Mouse (Mus musculus): ENCODE measurements around the gene Pex12. TPM values are rescaled to one million over a fixed set of nuclear protein-coding genes. Genes with fewer than 3 reads are reported as not detected.

The Pex12 gene
- total and polyA plus RNA-seq, 3 experiments: 12.5 to 21.4 (median 18.4) TPM

- no peak for DNase-seq
These were observed 13.3 kb downstream of the Pex12 start for GRCm38 (mm10) chr11:83289036-83289435.

- no peak for DNase-seq
These were observed 15.8 kb downstream of the Pex12 start, which contains the start of gene Slfn14 for GRCm38 (mm10) chr11:83286566-83286965. Gene Slfn14, minus strand, starts transcription at chr11:83286726.

- no peak for DNase-seq
These were observed 16.8 kb downstream of the Pex12 start for GRCm38 (mm10) chr11:83285627-83286026.

- DNase-seq: no peak
These were observed 20.3 kb downstream of the Pex12 start for GRCm38 (mm10) chr11:83282084-83282483.

GRCm38 (mm10) chr11:83279691-83280090 is 22.7 kb downstream of the Pex12 start:
- DNase-seq: no peak

- DNase-seq: no peak
These were observed 23.4 kb downstream of the Pex12 start for GRCm38 (mm10) chr11:83279024-83279423.

GRCm38 (mm10) chr11:83276251-83276650 is 26.1 kb downstream of the Pex12 start:
- DNase-seq: no peak

GRCm38 (mm10) chr11:83271951-83272843 is 30.2 kb downstream of the Pex12 start:
- no peak for DNase-seq

- peak; percentile 84 for DNase-seq
These were observed 31.0 kb downstream of the Pex12 start for GRCm38 (mm10) chr11:83271151-83271950.

- no peak for DNase-seq
These were observed 31.6 kb downstream of the Pex12 start for GRCm38 (mm10) chr11:83270842-83271150.

- DNase-seq: no peak
These were observed 39.2 kb downstream of the Pex12 start for GRCm38 (mm10) chr11:83263146-83263545.

- DNase-seq: no peak
These were observed 39.7 kb downstream of the Pex12 start for GRCm38 (mm10) chr11:83262673-83263072.

GRCm38 (mm10) chr11:83257211-83257610 is 45.2 kb downstream of the Pex12 start:
- peak; percentile 89 for DNase-seq

Other genes starting within 250 kb of the Pex12 start
- gene Slfn2, start 237.5 kb downstream of the Pex12 start, total RNA-seq (2021): 1 to 10 TPM; 4.5 to 4.9 TPM
- 0.99 and 1.2 TPM in 2 replicates for gene Slfn2, start 237.5 kb downstream of the Pex12 start, polyA plus RNA-seq (2012; rRNA removed)
- gene Slfn1, start 185.7 kb downstream of the Pex12 start, total RNA-seq (2021): under 1 TPM; 0.14 to 0.40 TPM
- 0.15 and 0.22 TPM in 2 replicates for gene Slfn1, start 185.7 kb downstream of the Pex12 start, polyA plus RNA-seq (2012; rRNA removed)
- under 1 TPM; 0.17 to 0.23 TPM for gene Slfn4, start 127.4 kb downstream of the Pex12 start, total RNA-seq (2021)
- 0.06 TPM in 1 of 2 replicates, not detected in the other for gene Slfn4, start 127.4 kb downstream of the Pex12 start, polyA plus RNA-seq (2012; rRNA removed)
- 1 to 10 TPM; 2.7 to 2.8 TPM for gene Slfn3, start 111.3 kb downstream of the Pex12 start, total RNA-seq (2021)
- gene Slfn3, start 111.3 kb downstream of the Pex12 start, polyA plus RNA-seq (2012; rRNA removed): 0.03 and 0.21 TPM in 2 replicates
- gene Slfn14, start 15.9 kb downstream of the Pex12 start, total RNA-seq (2021): not detected
- gene Slfn14, start 15.9 kb downstream of the Pex12 start, polyA plus RNA-seq (2012; rRNA removed): not detected in 2 replicates
- 100 to 1,000 TPM; 101 to 104 TPM for gene Ap2b1, start 3.6 kb downstream of the Pex12 start, total RNA-seq (2021)
- gene Ap2b1, start 3.6 kb downstream of the Pex12 start, polyA plus RNA-seq (2012; rRNA removed): 17.7 and 24.0 TPM in 2 replicates
- gene Rasl10b, start 106.6 kb upstream of the Pex12 start, total RNA-seq (2021): 10 to 100 TPM in 1 of 2 experiments, 1 to 10 TPM in 1; 8.6 to 14.3 TPM
- gene Rasl10b, start 106.6 kb upstream of the Pex12 start, polyA plus RNA-seq (2012; rRNA removed): 20.1 and 25.5 TPM in 2 replicates
- gene Gas2l2, start 126.9 kb upstream of the Pex12 start, total RNA-seq (2021): not detected
- gene Gas2l2, start 126.9 kb upstream of the Pex12 start, polyA plus RNA-seq (2012; rRNA removed): not detected in 2 replicates
- gene 1700020L24Rik, start 135.1 kb upstream of the Pex12 start, total RNA-seq (2021): under 1 TPM in 1 of 2 experiments, not detected in 1; 0.61 TPM
- 0.79 and 1.3 TPM in 2 replicates for gene 1700020L24Rik, start 135.1 kb upstream of the Pex12 start, polyA plus RNA-seq (2012; rRNA removed)
- gene Mmp28, start 160.5 kb upstream of the Pex12 start, total RNA-seq (2021): 10 to 100 TPM in 1 of 2 experiments, 1 to 10 TPM in 1; 8.7 to 22.6 TPM
- gene Mmp28, start 160.5 kb upstream of the Pex12 start, polyA plus RNA-seq (2012; rRNA removed): 24.2 and 27.2 TPM in 2 replicates
- gene Taf15, start 170.5 kb upstream of the Pex12 start, total RNA-seq (2021): 10 to 100 TPM; 56.8 to 77.7 TPM
- gene Taf15, start 170.5 kb upstream of the Pex12 start, polyA plus RNA-seq (2012; rRNA removed): 2.5 and 3.4 TPM in 2 replicates
- not detected for gene Heatr9, start 219.6 kb upstream of the Pex12 start, total RNA-seq (2021)
- gene Heatr9, start 219.6 kb upstream of the Pex12 start, polyA plus RNA-seq (2012; rRNA removed): not detected in 2 replicates
- gene Ccl5, start 227.9 kb upstream of the Pex12 start, total RNA-seq (2021): 1 to 10 TPM; 1.8 to 2.0 TPM
- 20.3 and 21.6 TPM in 2 replicates for gene Ccl5, start 227.9 kb upstream of the Pex12 start, polyA plus RNA-seq (2012; rRNA removed)

Measured in adrenal gland, adult 2 months (tissue).